Mouse (Mus musculus): ENCODE measurements around the gene Erich3. TPM values are rescaled to one million over a fixed set of nuclear protein-coding genes. Genes with fewer than 3 reads are reported as not detected.
"Not testable (repeated sequence)": the region's sequence is repeated elsewhere in the genome, so short reads cannot be mapped to it uniquely, and the experiment has no call there.

The Erich3 gene
- total RNA-seq (2018; cell fraction: chromatin; rRNA removed): not detected
- total RNA-seq (2018; cell fraction: cytosol; rRNA removed): not detected
- not detected for total RNA-seq (2018; cell fraction: nucleus; rRNA removed)
- polyA plus RNA-seq (2018): not detected in 3 replicates

GRCm38 (mm10) chr3:154663545-154663944, at the start of gene Erich3:
Erich3 (plus strand) TSS chr3:154663859.
- H3K79me2 ChIP-seq (ENCODE audit: inconsistent target): no peaks in the 10 kb centered on the region
- H3K27ac ChIP-seq: no peak within 1 kb of the TSS
- WGBS (ENCODE audit: missing documents): 34% methylated on average over 6 of the region's 7 CpGs
- no peak within 1 kb of the TSS for H3K4me3 ChIP-seq (ENCODE audit: inconsistent target)
- no peaks in the 10 kb centered on the region for H3K36me3 ChIP-seq (ENCODE audit: inconsistent target)

GRCm38 (mm10) chr3:154614771-154615170, 48.9 kb upstream of the Erich3 start:
- Histone ChIP-seq H3K79me2 (ENCODE audit: inconsistent target) (no peaks in the 10 kb centered on the region), H3K36me3 (ENCODE audit: inconsistent target) (no peaks in the 10 kb centered on the region), H3K4me3 (ENCODE audit: inconsistent target) (no peak overlapping the region), H3K27ac (no peak overlapping the region)
- WGBS (ENCODE audit: missing documents): 97% methylated on average over 8 of the region's 8 CpGs

GRCm38 (mm10) chr3:154615304-154615703, 48.4 kb upstream of the Erich3 start:
- H3K36me3 ChIP-seq (ENCODE audit: inconsistent target): no peaks in the 10 kb centered on the region
- no peaks in the 10 kb centered on the region for H3K79me2 ChIP-seq (ENCODE audit: inconsistent target)
- 95% methylated on average over 7 of the region's 7 CpGs for WGBS (ENCODE audit: missing documents)
- H3K4me3 ChIP-seq (ENCODE audit: inconsistent target): no peak overlapping the region
- no peak overlapping the region for H3K27ac ChIP-seq

- Histone ChIP-seq H3K27ac (no peak overlapping the region), H3K36me3 (ENCODE audit: inconsistent target) (no peaks in the 10 kb centered on the region), H3K4me3 (ENCODE audit: inconsistent target) (no peak overlapping the region), H3K79me2 (ENCODE audit: inconsistent target) (no peaks in the 10 kb centered on the region)
- 92% methylated on average over 4 of the region's 4 CpGs for WGBS (ENCODE audit: missing documents)
Observed at GRCm38 (mm10) chr3:154616106-154616505, 47.6 kb upstream of the Erich3 start.

- H3K4me3 ChIP-seq (ENCODE audit: inconsistent target): no peak overlapping the region
- H3K27ac ChIP-seq: no peak overlapping the region
Observed at GRCm38 (mm10) chr3:154628284-154628683, 35.4 kb upstream of the Erich3 start.

GRCm38 (mm10) chr3:154631281-154631680, 32.4 kb upstream of the Erich3 start:
- H3K36me3 ChIP-seq (ENCODE audit: inconsistent target); H3K4me3 ChIP-seq (ENCODE audit: inconsistent target); H3K79me2 ChIP-seq (ENCODE audit: inconsistent target); H3K27ac ChIP-seq: not testable (repeated sequence)
- WGBS (ENCODE audit: missing documents): 87% methylated on average over 2 of the region's 2 CpGs

More at GRCm38 (mm10) chr3:154628284-154628683, 35.4 kb upstream of the Erich3 start:
- Histone ChIP-seq H3K79me2 (ENCODE audit: inconsistent target) (no peaks in the 10 kb centered on the region), H3K36me3 (ENCODE audit: inconsistent target) (no peaks in the 10 kb centered on the region)

GRCm38 (mm10) chr3:154633091-154633490, 30.6 kb upstream of the Erich3 start:
- no peaks in the 10 kb centered on the region for H3K79me2 ChIP-seq (ENCODE audit: inconsistent target)
- WGBS (ENCODE audit: missing documents): 97% methylated on average over 5 of the region's 5 CpGs
- H3K27ac ChIP-seq: no peak overlapping the region
- no peak overlapping the region for H3K4me3 ChIP-seq (ENCODE audit: inconsistent target)
- no peaks in the 10 kb centered on the region for H3K36me3 ChIP-seq (ENCODE audit: inconsistent target)

GRCm38 (mm10) chr3:154646638-154647442, 16.8 kb upstream of the Erich3 start:
- no peak overlapping the region for H3K27ac ChIP-seq
- no peaks in the 10 kb centered on the region for H3K36me3 ChIP-seq (ENCODE audit: inconsistent target)
- no peaks in the 10 kb centered on the region for H3K79me2 ChIP-seq (ENCODE audit: inconsistent target)
- H3K4me3 ChIP-seq (ENCODE audit: inconsistent target): no peak overlapping the region
- 60% methylated on average over 28 of the region's 29 CpGs for WGBS (ENCODE audit: missing documents)

- Histone ChIP-seq H3K4me3 (ENCODE audit: inconsistent target) (no peak overlapping the region), H3K27ac (no peak overlapping the region), H3K36me3 (ENCODE audit: inconsistent target) (no peaks in the 10 kb centered on the region), H3K79me2 (ENCODE audit: inconsistent target) (no peaks in the 10 kb centered on the region)
- 54% methylated on average over 7 of the region's 7 CpGs for WGBS (ENCODE audit: missing documents)
Observed at GRCm38 (mm10) chr3:154647443-154647780, 16.2 kb upstream of the Erich3 start.

GRCm38 (mm10) chr3:154649411-154650285, 14.0 kb upstream of the Erich3 start:
- no peaks in the 10 kb centered on the region for H3K79me2 ChIP-seq (ENCODE audit: inconsistent target)
- H3K27ac ChIP-seq: no peak overlapping the region
- WGBS (ENCODE audit: missing documents): 84% methylated on average over 20 of the region's 20 CpGs
- H3K4me3 ChIP-seq (ENCODE audit: inconsistent target): no peak overlapping the region
- H3K36me3 ChIP-seq (ENCODE audit: inconsistent target): no peaks in the 10 kb centered on the region

GRCm38 (mm10) chr3:154651192-154651821, 12.4 kb upstream of the Erich3 start:
- 73% methylated on average over 10 of the region's 10 CpGs for WGBS (ENCODE audit: missing documents)

GRCm38 (mm10) chr3:154652581-154653420, 10.9 kb upstream of the Erich3 start:
- no peaks in the 10 kb centered on the region for H3K36me3 ChIP-seq (ENCODE audit: inconsistent target)
- H3K4me3 ChIP-seq (ENCODE audit: inconsistent target): no peak overlapping the region
- no peak overlapping the region for H3K27ac ChIP-seq
- no peaks in the 10 kb centered on the region for H3K79me2 ChIP-seq (ENCODE audit: inconsistent target)
- 48% methylated on average over 24 of the region's 24 CpGs for WGBS (ENCODE audit: missing documents)

More at GRCm38 (mm10) chr3:154651192-154651821, 12.4 kb upstream of the Erich3 start:
- Histone ChIP-seq H3K27ac (no peak overlapping the region), H3K4me3 (ENCODE audit: inconsistent target) (no peak overlapping the region), H3K36me3 (ENCODE audit: inconsistent target) (no peaks in the 10 kb centered on the region), H3K79me2 (ENCODE audit: inconsistent target) (no peaks in the 10 kb centered on the region)

GRCm38 (mm10) chr3:154653454-154653853, 10.2 kb upstream of the Erich3 start:
- WGBS (ENCODE audit: missing documents): 77% methylated on average over 5 of the region's 5 CpGs
- no peak overlapping the region for H3K27ac ChIP-seq
- H3K36me3 ChIP-seq (ENCODE audit: inconsistent target): no peaks in the 10 kb centered on the region
- H3K79me2 ChIP-seq (ENCODE audit: inconsistent target): no peaks in the 10 kb centered on the region
- no peak overlapping the region for H3K4me3 ChIP-seq (ENCODE audit: inconsistent target)

GRCm38 (mm10) chr3:154654284-154654683, 9.4 kb upstream of the Erich3 start:
- Histone ChIP-seq H3K27ac (no peak overlapping the region), H3K79me2 (ENCODE audit: inconsistent target) (no peaks in the 10 kb centered on the region), H3K36me3 (ENCODE audit: inconsistent target) (no peaks in the 10 kb centered on the region), H3K4me3 (ENCODE audit: inconsistent target) (no peak overlapping the region)
- WGBS (ENCODE audit: missing documents): 80% methylated on average over 6 of the region's 6 CpGs

Measured in macrophage (primary cell).